Mouse (Mus musculus): ENCODE measurements around the gene Btbd11.

DNA sequence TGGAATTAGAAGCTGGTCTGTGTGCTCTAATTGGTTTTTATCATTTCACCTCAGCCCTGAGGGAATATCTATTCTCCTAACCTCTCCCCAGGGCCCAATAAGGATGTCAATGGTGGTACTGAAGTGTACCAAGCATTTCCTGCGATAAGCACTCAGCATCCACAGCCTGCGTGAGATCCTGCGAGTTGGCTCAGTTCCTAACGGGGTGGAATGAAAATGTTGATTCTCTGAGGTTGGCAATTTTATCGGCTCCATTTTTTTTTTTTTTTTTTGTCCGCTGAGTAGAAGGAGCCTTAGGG lies 131.4 kb downstream of the Btbd11 start:
- no peak for TF ChIP-seq POLR2A (IDR thresholded peaks at IDR 0.05; ENCODE audit: borderline replicate concordance, extremely low read depth, low read depth, low read length)
- TF ChIP-seq CTCF (IDR thresholded peaks at IDR 0.05; ENCODE audit: insufficient read depth, low read length), result no peak
